Mouse (Mus musculus): ENCODE results near the gene Smdt1. TPM values are rescaled to one million over a fixed set of nuclear protein-coding genes. Genes with fewer than 3 reads are reported as not detected.

The Smdt1 gene
- polyA plus RNA-seq (2015; fragmentation: Nextera tagmentation; extraction: Ambion mirVana) = 264 and 279 TPM in 2 replicates

- Histone ChIP-seq H3K9me3 (replicated peaks) (no peaks in the 10 kb centered on the region), H3K4me1 (peaks cover 47% of the 10 kb centered on the region), H3K27me3 (no peaks in the 10 kb centered on the region), H3K27ac (replicated peaks) (peak within 1 kb of the TSS; percentile 85), H3K4me3 (replicated peaks) (peak within 1 kb of the TSS; percentile 70), H3K36me3 (peaks cover 33% of the 10 kb centered on the region), H3K9ac (peak within 1 kb of the TSS; percentile 54), H3K4me2 (replicated peaks) (peak within 1 kb of the TSS; percentile 70)
- peak; percentile 86 for ATAC-seq (ENCODE audit: insufficient number of reproducible peaks, low FRiP score, low TSS enrichment, low read depth)
- under 1% methylated on average over 41 of the region's 41 CpGs for WGBS
Observed at GRCm38 (mm10) chr15:82338593-82339112, at the start of gene Smdt1, which contains the start of the genes Naga and Pheta2. TSS of gene Smdt1 (plus strand) at chr15:82338959. TSS of gene Naga (minus strand) at chr15:82338925. TSS of gene Pheta2 (plus strand) at chr15:82338942.

- no peak for ATAC-seq (ENCODE audit: insufficient number of reproducible peaks, low FRiP score, low TSS enrichment, low read depth)
- H3K9me3 ChIP-seq (replicated peaks) = no peaks in the 10 kb centered on the region
- H3K4me3 ChIP-seq (replicated peaks) = no peak overlapping the region
- no peak overlapping the region for H3K27ac ChIP-seq (replicated peaks)
- no peaks in the 10 kb centered on the region for H3K27me3 ChIP-seq
- 85% methylated on average over 7 of the region's 7 CpGs for WGBS
- peaks cover 15% of the 10 kb centered on the region; the same call in 1 of the 2 replicates for H3K36me3 ChIP-seq
- no peak overlapping the region for H3K9ac ChIP-seq
- H3K4me1 ChIP-seq = peaks cover 11% of the 10 kb centered on the region
- H3K4me2 ChIP-seq (replicated peaks) = no peak overlapping the region
Observed at GRCm38 (mm10) chr15:82290252-82290651, 48.5 kb upstream of the Smdt1 start.

- no peaks in the 10 kb centered on the region for H3K27me3 ChIP-seq
- peak; percentile 54; the same call in 1 of the 2 replicates for ATAC-seq (ENCODE audit: insufficient number of reproducible peaks, low FRiP score, low TSS enrichment, low read depth)
- WGBS = 22% methylated on average over 5 of the region's 5 CpGs
- H3K9ac ChIP-seq = no peak overlapping the region
- H3K36me3 ChIP-seq = peaks cover 4% of the 10 kb centered on the region; the same call in 1 of the 2 replicates
- peaks cover 11% of the 10 kb centered on the region for H3K4me1 ChIP-seq
- H3K27ac ChIP-seq (replicated peaks) = no peak overlapping the region
- peak overlapping the region; percentile 26; the same call in 1 of the 2 replicates for H3K4me2 ChIP-seq (replicated peaks)
- no peaks in the 10 kb centered on the region for H3K9me3 ChIP-seq (replicated peaks)
- no peak overlapping the region for H3K4me3 ChIP-seq (replicated peaks)
Observed at GRCm38 (mm10) chr15:82292851-82293250, 45.9 kb upstream of the Smdt1 start.

GRCm38 (mm10) chr15:82293271-82293711 is 45.5 kb upstream of the Smdt1 start:
- peak overlapping the region; percentile 26 for H3K4me2 ChIP-seq (replicated peaks)
- 13% methylated on average over 7 of the region's 7 CpGs for WGBS
- no peak overlapping the region for H3K9ac ChIP-seq
- no peaks in the 10 kb centered on the region for H3K27me3 ChIP-seq
- H3K36me3 ChIP-seq = peaks cover 4% of the 10 kb centered on the region; the same call in 1 of the 2 replicates
- H3K27ac ChIP-seq (replicated peaks) = no peak overlapping the region
- ATAC-seq (ENCODE audit: insufficient number of reproducible peaks, low FRiP score, low TSS enrichment, low read depth) = peak; percentile 51; the same call in 1 of the 2 replicates
- H3K4me1 ChIP-seq = peaks cover 11% of the 10 kb centered on the region
- H3K9me3 ChIP-seq (replicated peaks) = no peaks in the 10 kb centered on the region
- H3K4me3 ChIP-seq (replicated peaks) = no peak overlapping the region

- H3K4me2 ChIP-seq (replicated peaks) = no peak overlapping the region
- ATAC-seq (ENCODE audit: insufficient number of reproducible peaks, low FRiP score, low TSS enrichment, low read depth) = no peak
- no peaks in the 10 kb centered on the region for H3K27me3 ChIP-seq
- H3K36me3 ChIP-seq = peaks cover 1% of the 10 kb centered on the region; the same call in 1 of the 2 replicates
- H3K9me3 ChIP-seq (replicated peaks) = no peaks in the 10 kb centered on the region
- H3K4me1 ChIP-seq = peaks cover 13% of the 10 kb centered on the region
- WGBS = 46% methylated on average over 8 of the region's 8 CpGs
- no peak overlapping the region for H3K4me3 ChIP-seq (replicated peaks)
- no peak overlapping the region for H3K9ac ChIP-seq
- no peak overlapping the region for H3K27ac ChIP-seq (replicated peaks)
Observed at GRCm38 (mm10) chr15:82294059-82294458, 44.7 kb upstream of the Smdt1 start.

GRCm38 (mm10) chr15:82298764-82299561 is 39.8 kb upstream of the Smdt1 start, which contains the start of gene Wbp2nl:
TSS of gene Wbp2nl (plus strand) at chr15:82298954.
- Histone ChIP-seq H3K9me3 (replicated peaks) (no peaks in the 10 kb centered on the region), H3K36me3 (no peaks in the 10 kb centered on the region), H3K4me1 (0 out of 2 replicates have a peak, but pooled peaks cover 6% of the 10 kb centered on the region), H3K4me2 (replicated peaks) (peak within 1 kb of the TSS; percentile 17; the same call in 1 of the 2 replicates), H3K4me3 (replicated peaks) (no peak within 1 kb of the TSS), H3K9ac (no peak within 1 kb of the TSS), H3K27ac (replicated peaks) (no peak within 1 kb of the TSS), H3K27me3 (no peaks in the 10 kb centered on the region)
- ATAC-seq (ENCODE audit: insufficient number of reproducible peaks, low FRiP score, low TSS enrichment, low read depth) = no peak
- 61% methylated on average over 39 of the region's 39 CpGs for WGBS

GRCm38 (mm10) chr15:82307107-82307506 is 31.7 kb upstream of the Smdt1 start:
- Histone ChIP-seq H3K4me3 (replicated peaks) (no peak overlapping the region), H3K9me3 (replicated peaks) (no peaks in the 10 kb centered on the region), H3K36me3 (no peaks in the 10 kb centered on the region), H3K4me1 (no peaks in the 10 kb centered on the region), H3K9ac (no peak overlapping the region), H3K27ac (replicated peaks) (no peak overlapping the region), H3K27me3 (no peaks in the 10 kb centered on the region), H3K4me2 (replicated peaks) (no peak overlapping the region)
- ATAC-seq (ENCODE audit: insufficient number of reproducible peaks, low FRiP score, low TSS enrichment, low read depth) = no peak
- WGBS = 73% methylated on average over 3 of the region's 3 CpGs

GRCm38 (mm10) chr15:82308416-82308815 is 30.3 kb upstream of the Smdt1 start:
- H3K36me3 ChIP-seq = no peaks in the 10 kb centered on the region
- no peaks in the 10 kb centered on the region for H3K4me1 ChIP-seq
- ATAC-seq (ENCODE audit: insufficient number of reproducible peaks, low FRiP score, low TSS enrichment, low read depth) = no peak
- H3K27me3 ChIP-seq = no peaks in the 10 kb centered on the region
- WGBS = 39% methylated on average over 3 of the region's 3 CpGs
- H3K4me2 ChIP-seq (replicated peaks) = no peak overlapping the region
- no peak overlapping the region for H3K9ac ChIP-seq
- no peak overlapping the region for H3K27ac ChIP-seq (replicated peaks)
- no peaks in the 10 kb centered on the region for H3K9me3 ChIP-seq (replicated peaks)
- no peak overlapping the region for H3K4me3 ChIP-seq (replicated peaks)

- ATAC-seq (ENCODE audit: insufficient number of reproducible peaks, low FRiP score, low TSS enrichment, low read depth) = no peak
- Histone ChIP-seq H3K27ac (replicated peaks) (no peak overlapping the region), H3K4me3 (replicated peaks) (no peak overlapping the region), H3K4me1 (no peaks in the 10 kb centered on the region), H3K9me3 (replicated peaks) (no peaks in the 10 kb centered on the region), H3K36me3 (no peaks in the 10 kb centered on the region), H3K27me3 (no peaks in the 10 kb centered on the region), H3K9ac (no peak overlapping the region), H3K4me2 (replicated peaks) (no peak overlapping the region)
- WGBS = 75% methylated on average over 6 of the region's 6 CpGs
Observed at GRCm38 (mm10) chr15:82317839-82318238, 20.9 kb upstream of the Smdt1 start.

- Histone ChIP-seq H3K4me1 (0 out of 2 replicates have a peak, but pooled peaks cover 4% of the 10 kb centered on the region), H3K9ac (no peak overlapping the region), H3K36me3 (no peaks in the 10 kb centered on the region), H3K27ac (replicated peaks) (no peak overlapping the region), H3K27me3 (no peaks in the 10 kb centered on the region), H3K4me3 (replicated peaks) (no peak overlapping the region), H3K9me3 (replicated peaks) (no peaks in the 10 kb centered on the region), H3K4me2 (replicated peaks) (no peak overlapping the region)
- ATAC-seq (ENCODE audit: insufficient number of reproducible peaks, low FRiP score, low TSS enrichment, low read depth) = no peak
- WGBS = 32% methylated on average over 1 of the region's 1 CpGs
Observed at GRCm38 (mm10) chr15:82319613-82320012, 19.1 kb upstream of the Smdt1 start.

GRCm38 (mm10) chr15:82322195-82322594 is 16.6 kb upstream of the Smdt1 start:
- 50% methylated on average over 8 of the region's 8 CpGs for WGBS
- H3K4me1 ChIP-seq = 0 out of 2 replicates have a peak, but pooled peaks cover 4% of the 10 kb centered on the region
- H3K36me3 ChIP-seq = no peaks in the 10 kb centered on the region
- H3K9ac ChIP-seq = no peak overlapping the region
- no peak for ATAC-seq (ENCODE audit: insufficient number of reproducible peaks, low FRiP score, low TSS enrichment, low read depth)
- no peaks in the 10 kb centered on the region for H3K27me3 ChIP-seq
- no peak overlapping the region for H3K4me2 ChIP-seq (replicated peaks)
- H3K27ac ChIP-seq (replicated peaks) = no peak overlapping the region
- no peak overlapping the region for H3K4me3 ChIP-seq (replicated peaks)
- H3K9me3 ChIP-seq (replicated peaks) = no peaks in the 10 kb centered on the region

All from embryonic facial prominence, embryonic 15.5 days (tissue).